Mouse (Mus musculus) embryonic facial prominence, embryonic 10.5 days (tissue): ENCODE data around the gene Fbxo3. TPM values are rescaled to one million over a fixed set of nuclear protein-coding genes. Genes with fewer than 3 reads are reported as not detected.
"Not testable (repeated sequence)": the region's sequence is repeated elsewhere in the genome, so short reads cannot be mapped to it uniquely, and the experiment has no call there.

ENCODE experiments used
- DNase-seq: peaks from one replicate; pipeline ENCODE4 v3.0.0-alpha.2; 2017; ENCODE audit warnings: low spot score
- H3K27ac ChIP-seq: fragments of 300-500 bp; sonication (generic); replicated peaks from 2 replicates; pipeline ENCODE4 v1.5.1; 2016; ENCODE audit warnings: mild to moderate bottlenecking
- H3K27me3 ChIP-seq: fragments of 300-500 bp; sonication (generic); replicated peaks from 2 replicates; pipeline ENCODE4 v1.6.1; 2016; ENCODE audit warnings: low read depth, mild to moderate bottlenecking; ENCODE audit not compliant: poor library complexity, severe bottlenecking
- H3K36me3 ChIP-seq: fragments of 300-500 bp; sonication (generic); replicated peaks from 2 replicates; pipeline ENCODE4 v1.6.1; 2016; ENCODE audit warnings: mild to moderate bottlenecking, moderate library complexity
- H3K4me1 ChIP-seq: fragments of 300-500 bp; sonication (generic); 2 replicates; pipeline ENCODE4 v1.6.1; 2016
- H3K4me3 ChIP-seq: fragments of 300-500 bp; sonication (generic); 2 replicates; pipeline ENCODE4 v1.5.1; 2016; ENCODE audit warnings: mild to moderate bottlenecking, moderate library complexity
- H3K9me3 ChIP-seq: fragments of 300-500 bp; sonication (generic); 2 replicates; pipeline ENCODE4 v1.6.1; 2016; ENCODE audit warnings: mild to moderate bottlenecking
- WGBS: fragments of 180-500 bp; shearing (Covaris S2); methylation state at CpG from one replicate; pipeline ENCODE4 v1.1.7; 2016; 5-methylcytosine and 5-hydroxymethylcytosine counted together
- polyA plus RNA-seq: library from polyadenylated mRNA; unstranded; fragments of >200 nt; fragmentation: Nextera tagmentation; extraction: Ambion mirVana; gene quantifications from 2 replicates; pipeline ENCODE4 v1.2.1, GENCODE M21; 2016

The Fbxo3 gene
- polyA plus RNA-seq, 1 experiment from 2014 or later = 44.4 TPM

DNA sequence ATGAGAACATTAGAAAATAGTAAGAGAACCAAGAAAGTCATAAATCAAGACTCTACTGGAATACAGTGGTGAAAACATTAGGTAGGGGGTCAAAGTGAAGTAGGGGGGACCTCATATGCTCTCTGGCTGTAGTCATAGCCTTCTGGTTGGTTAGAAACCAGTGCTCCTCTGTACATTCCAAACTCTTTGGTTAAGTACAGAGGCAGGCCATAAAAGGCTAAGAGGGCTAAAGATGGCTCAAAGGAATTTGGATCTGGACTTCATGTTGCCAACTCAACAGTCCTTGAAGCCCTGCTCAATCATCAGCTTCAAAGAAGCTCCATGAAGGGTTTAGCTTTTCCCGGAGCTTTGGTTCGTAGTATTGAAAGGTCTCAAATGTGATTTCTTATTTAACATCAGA lies 81.5 kb downstream of the Fbxo3 start:
- WGBS = 91% methylated on average over 2 of the region's 2 CpGs

DNA sequence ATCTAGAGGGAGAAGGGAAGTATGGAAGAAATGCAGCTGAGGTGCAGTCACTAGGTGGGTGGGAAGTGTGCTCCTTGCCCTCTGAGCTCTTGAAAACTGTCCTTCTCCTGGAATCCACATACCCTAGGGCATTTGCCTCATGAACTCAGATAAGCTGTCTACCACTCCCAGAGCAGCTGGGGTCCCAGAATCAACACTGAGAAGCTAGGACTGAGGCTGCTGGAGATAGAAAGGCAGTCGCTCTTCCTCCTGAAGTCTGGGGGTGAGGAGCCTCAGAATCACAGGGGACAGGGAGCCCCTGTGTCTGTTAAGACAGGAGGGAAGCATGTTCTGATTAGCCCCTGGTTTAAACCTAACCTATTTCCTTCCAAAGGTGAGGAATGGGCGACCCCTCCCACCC lies 82.0 kb downstream of the Fbxo3 start:
- DNase-seq = no peak
- Histone ChIP-seq H3K36me3 (peaks cover 8% of the 10 kb centered on the region; the same call in 1 of the 2 replicates), H3K4me1 (peaks cover 5% of the 10 kb centered on the region), H3K9me3 (no peaks in the 10 kb centered on the region), H3K27ac (peak overlapping the region; percentile 51; the same call in 1 of the 2 replicates), H3K4me3 (no peak overlapping the region), H3K27me3 (no peaks in the 10 kb centered on the region)
- 54% methylated on average over 2 of the region's 2 CpGs for WGBS

More for the DNA sequence above, 81.5 kb downstream of the Fbxo3 start:
- not testable (repeated sequence) for H3K27ac ChIP-seq, H3K4me1 ChIP-seq, DNase-seq, H3K27me3 ChIP-seq, H3K36me3 ChIP-seq, H3K9me3 ChIP-seq, H3K4me3 ChIP-seq

DNA sequence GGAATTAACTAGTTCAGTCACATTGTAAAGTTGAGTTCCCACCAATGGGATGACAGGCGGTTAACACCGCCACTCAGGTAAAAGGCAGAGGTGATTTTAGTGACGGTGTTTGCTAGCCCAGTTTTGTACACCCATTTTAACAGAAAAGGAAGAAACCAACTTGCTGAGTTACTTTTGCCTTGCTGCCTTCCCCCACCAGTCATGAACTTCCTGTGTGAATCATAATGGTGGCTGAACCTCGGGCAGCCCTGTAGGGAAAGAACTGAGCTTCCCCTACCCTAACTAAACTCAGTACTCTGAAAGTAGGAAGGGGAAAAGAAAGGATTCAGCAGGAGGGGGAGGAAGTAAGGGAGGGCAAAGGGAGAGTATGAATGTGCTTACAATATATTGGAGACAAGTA lies 82.5 kb downstream of the Fbxo3 start:
- 85% methylated on average over 4 of the region's 4 CpGs for WGBS
- Histone ChIP-seq H3K27me3 (no peaks in the 10 kb centered on the region), H3K9me3 (no peaks in the 10 kb centered on the region), H3K4me1 (peaks cover 5% of the 10 kb centered on the region), H3K4me3 (no peak overlapping the region), H3K36me3 (peaks cover 8% of the 10 kb centered on the region; the same call in 1 of the 2 replicates), H3K27ac (no peak overlapping the region)
- DNase-seq = no peak

DNA sequence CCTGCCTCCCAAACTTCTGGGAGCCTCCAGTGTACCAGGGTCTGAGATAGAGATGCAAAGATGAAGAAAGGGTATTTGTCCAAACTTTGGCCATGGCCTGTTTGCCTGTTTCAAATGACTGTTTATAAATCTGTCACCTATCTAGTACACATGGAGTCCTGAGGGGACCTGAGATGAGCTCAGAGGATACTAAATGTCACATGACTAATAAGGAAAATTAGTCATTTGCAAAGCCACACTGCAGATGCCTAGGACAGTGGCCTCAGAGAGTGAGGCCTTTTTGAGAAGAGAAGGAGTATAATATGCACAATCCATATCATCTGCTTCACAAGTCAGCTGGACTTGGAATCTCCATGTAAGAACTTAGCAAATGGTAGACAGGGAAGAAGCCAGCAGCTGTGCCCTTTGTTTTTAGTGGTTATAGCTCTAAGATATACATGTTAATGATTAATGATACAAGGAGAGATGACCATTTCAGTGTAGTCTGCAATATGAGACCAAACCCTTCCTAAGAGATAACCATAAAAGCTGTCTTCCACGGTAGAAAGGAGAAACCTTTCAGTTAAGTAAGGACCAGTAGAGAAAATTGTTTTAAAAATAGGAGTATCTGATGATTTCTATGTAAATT lies 83.8 kb downstream of the Fbxo3 start:
- not testable (repeated sequence) for H3K4me1 ChIP-seq, H3K36me3 ChIP-seq, H3K27me3 ChIP-seq, H3K27ac ChIP-seq, H3K9me3 ChIP-seq, DNase-seq, H3K4me3 ChIP-seq
- WGBS = 83% methylated on average over 1 of the region's 1 CpGs

Other genes starting within 250 kb of the Fbxo3 start
- gene Caprin1, start 230.1 kb upstream of the Fbxo3 start, polyA plus RNA-seq = 533 and 550 TPM in 2 replicates
- gene Lmo2, start 69.7 kb upstream of the Fbxo3 start, polyA plus RNA-seq = 13.7 and 15.7 TPM in 2 replicates
- gene 4931422A03Rik, start 640 bp downstream of the Fbxo3 start, polyA plus RNA-seq = 1.1 and 1.6 TPM in 2 replicates
- gene Gm10912, start 38.1 kb downstream of the Fbxo3 start, polyA plus RNA-seq = not detected in 2 replicates
- gene Gm10799, start 40.8 kb downstream of the Fbxo3 start, polyA plus RNA-seq = not detected in 2 replicates
- gene Cd59b, start 42.1 kb downstream of the Fbxo3 start, polyA plus RNA-seq = 4.1 and 4.4 TPM in 2 replicates
- gene Cd59a, start 68.1 kb downstream of the Fbxo3 start, polyA plus RNA-seq = 21.7 and 22.4 TPM in 2 replicates
- gene A930018P22Rik, start 95.0 kb downstream of the Fbxo3 start, polyA plus RNA-seq = not detected in 2 replicates